Mouse (Mus musculus): ENCODE data around the gene Rnf43.

Gene Rnf43

DNA sequence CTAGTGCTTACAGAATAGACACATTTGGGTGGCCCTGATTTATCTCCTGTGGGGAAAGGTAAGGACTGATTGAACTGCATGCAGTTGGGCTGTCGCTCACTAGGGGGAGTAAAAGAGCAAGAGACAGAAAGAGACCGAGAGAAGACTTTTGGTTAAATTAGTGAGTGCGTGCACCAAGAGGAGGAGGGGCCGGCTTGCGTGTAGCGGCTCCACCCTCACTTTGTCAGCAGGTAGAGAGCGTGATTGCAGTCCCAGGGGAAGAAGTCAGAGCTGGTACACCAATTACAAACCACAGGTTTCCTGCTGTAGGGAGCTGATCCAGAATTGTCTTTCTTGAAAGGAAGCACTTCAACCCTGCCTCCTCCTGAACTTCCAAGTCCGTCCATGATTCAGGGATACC, at the start of gene Rnf43:
Gene Rnf43, plus strand, starts transcription at position 316 of the 400 bp plus-strand sequence.
- peak; percentile 83 for DNase-seq

DNA sequence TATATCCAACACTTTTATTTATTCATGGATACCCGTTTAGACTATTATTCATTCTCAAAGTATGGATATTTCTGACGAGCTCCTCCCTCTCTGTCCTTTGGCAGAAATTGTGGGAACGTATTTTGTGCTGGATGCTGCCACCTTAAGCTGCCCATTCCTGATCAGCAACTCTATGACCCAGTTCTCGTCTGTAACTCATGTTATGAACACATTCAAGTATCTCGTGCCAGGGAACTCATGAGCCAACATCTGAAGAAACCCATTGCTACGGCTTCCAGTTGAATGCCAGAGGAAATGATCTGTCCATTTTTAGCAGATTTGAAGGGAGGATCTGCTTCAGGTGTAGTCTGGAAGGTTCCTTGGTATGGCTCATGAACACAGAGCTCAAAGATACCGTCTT, 48.5 kb upstream of the Rnf43 start:
- no peak for DNase-seq

DNA sequence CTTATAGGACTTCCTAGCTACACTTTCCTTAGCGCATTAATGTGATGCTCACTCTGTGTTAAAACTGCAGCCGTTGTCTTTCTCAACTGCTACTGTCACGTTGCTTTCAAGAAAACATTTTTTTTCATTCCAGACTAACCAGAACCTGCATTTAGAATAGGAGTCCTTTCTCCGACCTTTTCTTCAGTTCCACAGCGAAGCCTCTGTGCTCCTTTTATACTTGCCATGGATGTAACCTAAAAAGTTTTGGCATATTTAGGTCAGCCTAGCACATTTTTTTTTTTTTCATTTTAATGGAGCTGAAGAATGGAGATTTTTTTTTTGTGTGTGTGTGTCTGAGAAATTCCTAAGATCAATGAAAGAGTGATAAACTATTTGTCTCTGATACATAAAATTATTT, 47.0 kb upstream of the Rnf43 start:
- no peak for DNase-seq

- DNase-seq, result no peak
These were observed 46.6 kb upstream of the Rnf43 start for GRCm38 (mm10) chr11:87615952-87616351.

- no peak for DNase-seq
These were observed 45.6 kb upstream of the Rnf43 start, which contains the start of gene Hsf5 for GRCm38 (mm10) chr11:87616790-87617474. Gene Hsf5, plus strand, starts transcription at chr11:87617164.

DNA sequence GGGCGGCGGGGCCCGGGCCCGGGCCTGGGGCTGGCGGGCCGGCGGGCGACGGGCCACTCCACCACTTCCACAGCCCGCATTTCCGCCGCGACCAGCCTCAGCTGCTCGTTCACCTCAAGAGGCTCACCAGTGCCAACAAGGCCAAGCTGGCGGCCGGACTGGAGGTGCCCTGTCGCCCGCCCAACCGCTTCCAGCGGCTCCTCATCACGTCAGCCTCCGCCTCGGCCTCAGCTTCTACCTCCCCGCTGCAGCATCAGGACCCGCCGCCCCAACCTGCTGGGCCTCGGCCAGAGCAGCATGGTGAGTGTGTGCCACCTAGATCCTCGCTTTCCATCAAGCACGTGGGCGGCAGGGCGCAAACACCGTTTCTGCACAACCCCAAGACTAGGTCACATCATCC, 44.9 kb upstream of the Rnf43 start:
- no peak for DNase-seq

DNA sequence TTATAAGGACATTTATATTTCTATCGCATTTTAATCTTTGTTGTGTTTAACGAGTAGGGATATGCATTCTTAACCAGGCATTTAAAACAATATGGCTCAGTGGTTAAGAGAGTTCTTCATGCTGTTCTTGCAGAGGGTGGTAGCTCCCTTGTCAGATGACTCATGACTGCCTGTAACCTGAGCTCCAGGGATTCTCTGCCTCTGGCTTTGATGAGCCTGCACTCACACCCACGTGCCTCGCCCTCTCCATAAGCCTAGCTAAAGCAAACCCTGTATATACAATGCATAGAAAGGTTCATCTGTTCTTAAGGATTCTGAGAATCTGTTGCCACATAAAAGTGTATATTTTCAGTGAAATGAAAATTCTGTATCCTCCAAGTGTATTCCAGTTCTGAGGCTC, 39.4 kb upstream of the Rnf43 start:
- no peak for DNase-seq

- peak; percentile 19 for DNase-seq
These were observed 32.7 kb upstream of the Rnf43 start for GRCm38 (mm10) chr11:87629859-87630258.

DNA sequence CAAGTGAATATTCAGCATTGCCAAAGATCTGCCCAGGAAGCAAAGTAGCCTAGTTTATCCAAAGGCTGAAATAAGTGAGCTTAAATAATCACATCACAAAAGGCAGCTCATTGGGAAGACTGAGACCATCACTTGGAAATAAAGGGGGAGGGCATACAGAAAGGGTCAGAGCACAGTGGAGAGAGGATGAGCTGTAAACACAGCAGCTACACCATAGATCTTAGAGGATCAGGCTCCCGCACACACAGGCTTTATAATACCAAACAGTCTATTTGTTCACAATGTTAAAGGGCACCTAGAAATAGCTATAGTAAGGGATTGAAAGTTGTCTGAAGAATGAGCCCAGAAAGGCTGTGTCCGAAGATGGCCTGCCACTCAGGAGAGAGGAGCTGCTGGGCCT, 23.7 kb upstream of the Rnf43 start:
- no peak for DNase-seq

GRCm38 (mm10) chr11:87639206-87639605, 23.3 kb upstream of the Rnf43 start:
- DNase-seq, result peak; percentile 15

DNA sequence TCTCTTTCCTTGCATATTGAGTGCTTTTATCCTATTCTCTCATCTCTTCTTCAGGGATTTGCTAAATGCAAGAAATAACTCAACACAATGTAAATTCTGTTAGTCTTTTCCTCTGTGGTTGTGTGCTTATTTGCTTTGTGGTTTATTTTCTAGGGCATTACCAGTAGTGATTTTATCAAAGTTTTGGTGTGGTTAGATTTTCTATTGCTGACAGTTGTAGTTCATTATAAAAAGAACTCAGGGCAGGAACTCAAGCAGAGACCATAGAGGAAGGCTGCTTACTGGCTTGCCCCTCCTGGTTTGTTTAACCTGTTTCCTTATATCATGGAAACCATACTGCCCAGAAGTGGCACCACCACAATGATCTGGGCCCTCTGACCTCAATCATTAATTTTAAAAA, 19.7 kb upstream of the Rnf43 start:
- no peak for DNase-seq

GRCm38 (mm10) chr11:87654693-87655092, 7.8 kb upstream of the Rnf43 start:
- DNase-seq, result no peak

- DNase-seq, result no peak
These were observed 3.3 kb upstream of the Rnf43 start for GRCm38 (mm10) chr11:87659216-87659615.

GRCm38 (mm10) chr11:87662822-87663221, 300 bp downstream of the Rnf43 start:
- no peak for DNase-seq

DNA sequence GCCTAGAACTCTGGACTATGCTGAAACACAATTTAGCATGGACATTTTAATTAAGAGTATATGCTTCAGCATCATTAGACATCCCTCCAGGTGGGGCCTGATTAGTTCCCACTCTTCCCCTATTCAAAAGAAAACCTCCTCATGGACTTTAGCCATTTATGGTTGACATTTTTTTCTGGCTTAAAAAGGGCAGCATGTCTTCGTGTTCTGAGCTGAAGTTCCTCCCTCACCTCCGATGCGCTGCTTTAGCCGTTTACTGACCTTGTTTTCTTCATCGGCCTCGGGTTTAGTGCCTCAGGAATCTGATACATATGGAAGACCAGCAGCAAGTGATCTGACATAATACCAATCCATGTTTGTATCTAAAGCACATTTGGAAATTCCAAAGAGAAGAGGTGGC, 1.4 kb downstream of the Rnf43 start:
- DNase-seq, result no peak

DNA sequence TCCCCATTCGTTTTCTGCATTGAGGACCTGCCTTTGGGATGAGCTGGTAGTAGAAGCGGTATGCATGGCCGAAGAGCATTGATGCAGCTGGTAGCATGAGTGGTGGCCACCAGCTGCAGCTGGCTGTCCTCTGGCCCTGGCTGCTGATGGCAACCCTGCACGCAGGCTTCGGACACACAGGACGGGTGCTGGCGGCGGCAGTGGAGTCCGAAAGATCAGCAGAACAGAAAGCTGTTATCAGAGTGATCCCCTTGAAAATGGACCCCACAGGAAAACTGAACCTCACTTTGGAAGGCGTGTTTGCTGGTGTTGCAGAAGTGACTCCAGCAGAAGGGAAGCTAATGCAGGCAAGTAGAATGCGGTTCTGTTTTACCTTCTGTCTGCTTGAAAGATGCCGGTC, 2.0 kb downstream of the Rnf43 start:
- DNase-seq, result no peak

GRCm38 (mm10) chr11:87665224-87665623, 2.7 kb downstream of the Rnf43 start:
- DNase-seq, result no peak

DNA sequence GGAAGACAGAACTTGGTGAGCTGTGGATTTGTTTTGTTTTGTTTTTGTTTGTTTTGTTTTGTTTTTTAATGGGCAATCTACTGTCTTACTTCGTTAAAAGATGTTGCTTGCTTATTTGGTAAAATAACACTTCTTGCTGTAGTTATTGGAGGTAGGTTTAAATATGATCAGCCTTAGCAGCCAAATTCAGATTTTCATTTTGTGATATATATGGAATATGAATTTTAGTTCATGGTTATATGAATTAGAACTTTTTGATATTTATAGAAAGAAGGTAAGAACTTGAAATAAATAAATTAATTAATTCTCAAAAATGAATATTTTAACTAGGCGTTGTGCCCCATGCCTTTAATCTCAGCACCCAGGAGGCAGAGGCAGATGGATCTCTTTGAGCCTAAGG, 3.1 kb downstream of the Rnf43 start:
- DNase-seq, result no peak

- DNase-seq, result no peak
These were observed 3.9 kb downstream of the Rnf43 start for GRCm38 (mm10) chr11:87666256-87667035.

DNA sequence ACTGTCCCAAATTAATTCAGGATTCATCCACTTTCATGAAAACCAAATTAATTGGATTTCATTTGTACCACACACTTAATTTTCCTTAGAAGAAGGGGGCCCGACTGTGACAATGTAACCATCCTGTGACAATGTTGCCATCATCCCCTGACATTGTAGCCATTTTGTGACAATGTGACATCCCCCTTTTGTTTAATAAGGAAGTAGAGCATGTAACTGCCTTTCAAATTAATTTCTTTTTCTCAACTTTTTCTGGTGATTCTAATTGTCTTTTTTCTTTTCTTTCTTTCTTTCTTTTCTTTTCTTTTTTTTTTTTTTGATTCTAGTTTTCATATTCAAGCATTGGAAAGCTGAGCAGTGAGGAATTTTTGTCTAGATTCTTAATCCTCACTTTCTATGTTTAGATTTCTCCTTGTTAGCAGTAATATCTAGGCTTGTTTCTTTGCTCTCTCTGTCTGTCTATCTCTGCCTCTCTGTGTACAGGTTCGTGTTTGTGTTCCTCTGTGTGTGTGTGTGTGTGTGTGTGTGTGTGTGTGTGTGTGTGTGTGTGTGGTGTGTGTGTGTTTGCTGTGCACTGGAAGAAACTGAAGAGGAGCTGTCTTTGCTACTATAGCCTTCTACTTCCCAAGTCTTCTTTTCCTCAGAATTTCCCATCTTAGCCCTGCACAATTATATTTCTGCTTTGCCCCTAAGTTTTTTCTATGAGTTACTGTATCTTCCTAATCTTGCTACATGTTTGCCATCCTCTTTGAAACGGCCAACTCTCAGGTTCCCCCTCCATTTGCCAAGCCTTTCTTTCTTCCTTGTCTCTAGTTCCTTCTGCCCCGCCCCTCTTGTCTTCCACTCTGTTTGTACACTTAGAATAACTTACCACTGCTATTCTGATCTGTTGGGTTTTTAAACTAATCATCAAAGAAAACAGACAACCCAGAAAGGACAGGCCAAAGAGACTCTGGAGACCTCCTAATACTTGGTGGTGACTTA, 4.9 kb downstream of the Rnf43 start:
- no peak for DNase-seq

DNA sequence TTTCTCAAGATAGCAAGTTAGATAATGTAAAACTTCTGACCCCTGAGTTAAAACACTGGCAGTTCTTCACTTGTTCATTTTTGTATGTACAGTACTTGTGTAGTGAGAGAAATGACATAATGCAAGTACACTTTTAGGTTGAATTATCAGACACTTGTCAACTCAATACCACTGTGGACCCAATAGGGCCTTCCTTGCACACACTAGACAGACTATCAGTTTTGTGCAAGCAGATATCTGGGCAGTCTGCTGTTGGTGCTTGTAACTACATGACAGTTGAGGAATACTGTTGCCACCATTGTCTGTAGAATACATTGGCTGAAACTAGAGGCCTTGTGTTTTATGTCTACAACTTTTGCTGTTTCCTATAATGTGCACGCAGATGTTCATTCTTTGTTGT, 10.8 kb downstream of the Rnf43 start:
- DNase-seq, result no peak

GRCm38 (mm10) chr11:87675606-87676005, 13.1 kb downstream of the Rnf43 start:
- DNase-seq, result no peak

- DNase-seq, result no peak
These were observed 15.2 kb downstream of the Rnf43 start for GRCm38 (mm10) chr11:87677756-87678155.

All from right cerebral cortex, postnatal 4 days (tissue).